Mouse (Mus musculus) heart, adult 18-20 months (tissue): ENCODE results near the gene Dusp9. TPM values are rescaled to one million over a fixed set of nuclear protein-coding genes. Genes with fewer than 3 reads are reported as not detected.

Experiments used
- DNase-seq, 2 experiments: peaks; one replicate each; pipeline ENCODE4 v3.0.0; 2021 to 2022; ENCODE audit warnings: mixed read lengths in 1 of 2
- long read RNA-seq, 2 experiments: library from polyadenylated mRNA; stranded (forward); transcript quantifications; one replicate each; pipeline ENCODE4 v2.0.0; 2021
- total RNA-seq, 2 experiments: library from RNA; stranded (reverse); gene quantifications; 2 replicates each; pipeline ENCODE4 v1.2.3; 2021

Dusp9 gene
- total RNA-seq = not detected
- long read RNA-seq, experiment 1 = 0 reads
- long read RNA-seq, experiment 2 = 0 reads

GRCm38 (mm10) chrX:73639255-73639675 is at the start of gene Dusp9:
TSS of gene Dusp9 (plus strand) at chrX:73639419.
- peak in 1 of 2 experiments; percentile 22 for DNase-seq

- peak; percentile 10 to 35 for DNase-seq
Observed at GRCm38 (mm10) chrX:73593212-73593611, 46.0 kb upstream of the Dusp9 start.

DNA sequence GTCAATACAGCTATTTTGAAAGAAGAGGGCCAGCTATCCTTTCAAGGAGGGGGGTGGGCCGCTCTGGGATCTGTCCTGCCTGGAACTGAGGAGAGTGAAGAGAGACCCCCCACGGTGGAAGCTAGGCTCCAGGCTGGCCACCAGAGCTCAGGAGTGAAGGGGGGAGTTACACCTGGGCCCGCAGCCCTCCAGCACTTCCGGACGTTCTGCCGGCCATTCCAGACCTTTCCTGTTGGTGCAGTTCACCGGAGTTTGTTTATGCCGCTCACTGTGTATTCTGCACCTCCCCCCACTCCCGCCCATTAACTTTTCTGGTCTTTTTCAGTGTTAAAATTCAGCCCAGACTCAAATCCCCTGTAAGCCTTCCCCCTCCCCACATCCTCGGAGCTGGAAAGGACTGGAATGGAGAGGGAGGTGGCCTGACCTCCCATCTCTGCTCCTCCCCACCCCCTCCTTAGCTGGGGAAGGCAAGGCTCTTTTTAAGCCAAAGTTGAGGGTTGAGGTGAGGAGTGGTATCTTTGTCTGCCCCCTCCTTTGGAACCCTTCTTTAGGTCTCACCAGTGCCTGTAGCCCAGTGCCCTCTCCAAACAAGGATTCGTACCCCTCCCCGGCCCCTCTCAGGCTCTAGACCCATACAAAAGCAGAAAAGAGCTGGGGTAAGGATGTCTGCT is 44.6 kb upstream of the Dusp9 start:
- no peak for DNase-seq

DNA sequence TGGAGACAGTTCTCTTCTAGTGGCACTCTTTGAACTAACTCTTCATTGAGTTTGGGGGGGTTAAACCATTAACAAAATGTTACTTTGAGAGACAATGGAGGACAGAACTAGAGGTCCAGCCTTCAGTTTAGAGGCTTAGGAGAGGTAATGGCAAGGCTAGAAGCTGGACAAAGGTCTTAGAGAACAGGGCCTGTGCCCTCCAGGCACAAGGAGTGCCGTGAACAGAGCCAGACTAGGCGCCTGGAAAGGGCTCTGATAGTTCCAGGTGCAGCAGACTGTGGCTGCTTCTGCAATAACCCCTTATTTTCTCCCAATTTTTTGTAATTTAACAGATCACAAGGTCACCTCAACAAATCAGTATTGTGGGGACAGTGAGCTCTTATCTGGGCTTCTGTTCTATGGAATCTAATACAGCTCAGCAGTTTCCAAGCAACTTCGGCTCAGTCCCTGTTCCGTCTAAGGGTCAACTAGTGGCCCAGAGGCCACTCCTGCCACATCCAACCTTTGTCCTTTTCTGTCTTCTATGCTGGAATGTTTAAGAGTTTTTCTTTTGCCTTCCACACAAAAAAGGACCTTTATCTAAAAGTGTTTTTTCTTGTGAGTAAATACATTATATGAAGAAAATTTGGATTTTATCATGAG is 43.8 kb upstream of the Dusp9 start:
- no peak for DNase-seq

DNA sequence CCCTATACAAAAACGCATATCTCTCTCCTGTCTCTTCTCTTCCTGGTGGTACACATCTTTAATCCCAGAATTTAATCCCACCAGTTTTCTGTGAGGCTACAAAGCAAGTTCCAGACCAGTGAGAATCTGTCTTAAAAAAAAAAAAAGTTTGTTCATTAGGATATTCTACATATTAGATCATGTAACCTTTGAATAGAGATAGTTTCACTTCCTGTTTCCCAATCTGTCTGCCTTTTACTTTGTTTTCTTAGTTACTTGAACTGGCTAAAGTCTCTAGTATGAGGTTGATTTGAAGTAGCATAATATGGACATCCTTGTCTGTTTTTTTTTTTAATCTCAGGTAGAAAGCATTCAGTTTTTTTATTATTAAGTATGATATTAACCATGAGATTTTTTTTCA is 37.8 kb upstream of the Dusp9 start:
- no peak for DNase-seq

- DNase-seq = no peak
Observed at GRCm38 (mm10) chrX:73613665-73614064, 25.6 kb upstream of the Dusp9 start.

DNA sequence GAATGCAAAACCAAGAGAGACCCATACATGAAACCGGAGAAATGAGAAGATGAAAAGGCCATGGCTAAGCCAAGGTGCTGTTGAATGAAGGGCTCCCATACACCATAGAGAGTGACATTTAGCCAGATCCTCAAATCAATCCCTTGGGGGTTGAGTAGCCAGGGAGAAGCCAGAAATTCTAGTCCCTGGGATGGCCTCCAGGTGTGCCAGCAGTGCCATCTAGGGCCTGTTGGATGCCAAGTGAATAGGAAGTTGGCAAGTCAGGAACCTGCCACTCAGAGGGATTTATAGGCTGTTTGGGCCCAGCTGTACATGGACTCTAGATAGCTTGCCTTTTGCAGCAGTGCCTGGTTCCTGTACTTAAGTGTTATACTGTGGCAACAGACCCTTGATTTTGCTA is 23.3 kb upstream of the Dusp9 start:
- no peak for DNase-seq

GRCm38 (mm10) chrX:73619401-73619800 is 19.8 kb upstream of the Dusp9 start:
- DNase-seq = no peak

GRCm38 (mm10) chrX:73619890-73620289 is 19.3 kb upstream of the Dusp9 start:
- DNase-seq = no peak

- no peak for DNase-seq
Observed at GRCm38 (mm10) chrX:73626981-73627380, 12.2 kb upstream of the Dusp9 start.

GRCm38 (mm10) chrX:73635425-73635824 is 3.8 kb upstream of the Dusp9 start:
- no peak for DNase-seq

GRCm38 (mm10) chrX:73637415-73637814 is 1.8 kb upstream of the Dusp9 start:
- no peak for DNase-seq

DNA sequence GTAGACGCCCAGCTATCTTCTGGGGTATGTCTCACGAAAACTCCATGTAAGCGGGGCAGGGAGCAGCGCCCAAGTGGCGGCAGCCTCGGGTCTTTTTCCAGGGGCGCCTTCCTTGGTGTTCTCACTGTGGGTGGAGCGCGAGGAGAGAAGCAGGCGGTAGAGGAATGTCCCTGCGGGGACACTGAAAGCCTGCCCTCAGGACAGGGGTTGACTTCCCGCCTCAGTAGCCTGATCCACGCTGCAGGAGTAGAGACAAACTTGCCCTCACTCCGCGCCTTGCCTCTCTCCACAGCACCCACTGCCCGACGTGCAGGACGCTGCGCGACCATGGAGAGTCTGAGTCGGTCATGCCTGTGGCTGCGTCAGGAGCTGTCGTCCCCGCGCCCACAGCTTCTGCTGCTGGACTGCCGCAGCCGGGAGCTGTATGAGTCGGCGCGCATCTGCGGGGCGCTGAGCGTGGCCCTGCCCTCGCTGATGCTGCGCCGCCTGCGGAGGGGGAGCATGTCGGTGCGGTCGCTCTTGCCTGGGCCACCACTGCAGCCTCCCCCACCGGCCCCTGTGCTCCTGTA is 766 bp downstream of the Dusp9 start:
- no peak for DNase-seq

DNA sequence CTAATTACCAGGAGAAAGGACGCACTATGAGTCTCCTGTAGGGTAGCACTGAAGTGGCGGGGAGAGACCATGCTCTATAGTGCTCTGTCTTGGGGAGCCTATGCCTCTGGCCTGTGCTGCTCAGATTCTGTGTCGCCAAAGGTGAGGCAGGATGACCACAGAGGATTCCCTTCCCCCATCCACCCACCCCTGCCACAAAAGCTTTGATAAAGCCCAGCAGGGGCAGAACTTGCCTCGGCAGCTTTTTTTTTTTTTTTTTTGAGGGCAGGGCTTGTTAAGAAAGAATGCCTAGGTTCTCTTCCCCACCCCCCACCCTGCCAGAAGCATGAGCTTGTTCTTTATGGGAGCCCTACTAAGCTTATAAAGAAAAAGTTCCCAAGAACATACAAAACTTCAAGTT is 5.9 kb downstream of the Dusp9 start:
- DNase-seq = no peak

- DNase-seq = no peak
Observed at GRCm38 (mm10) chrX:73650869-73651268, 11.7 kb downstream of the Dusp9 start.

- DNase-seq = no peak
Observed at GRCm38 (mm10) chrX:73653392-73653791, 14.2 kb downstream of the Dusp9 start.

DNA sequence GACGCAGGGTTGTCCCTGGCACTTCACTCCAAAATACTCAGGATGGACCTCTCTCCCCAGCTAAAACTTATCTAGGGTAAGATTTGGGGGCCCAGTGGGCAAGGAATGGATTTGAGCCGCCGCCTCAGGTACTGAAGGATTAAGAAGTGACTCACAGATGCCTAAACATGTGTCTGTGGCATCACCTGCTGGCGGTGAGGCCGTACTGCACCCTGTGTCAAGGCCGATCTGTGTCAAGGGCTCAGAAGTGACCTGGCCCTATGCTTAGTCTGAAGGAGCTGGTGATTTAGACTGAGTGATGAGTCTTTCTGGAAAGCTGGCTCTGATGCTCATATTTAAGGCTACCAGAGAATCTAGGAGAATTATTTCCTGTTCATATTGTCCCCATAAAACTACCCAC is 15.0 kb downstream of the Dusp9 start:
- DNase-seq = peak; percentile 61 to 63

- DNase-seq = no peak
Observed at GRCm38 (mm10) chrX:73655529-73655928, 16.3 kb downstream of the Dusp9 start.

DNA sequence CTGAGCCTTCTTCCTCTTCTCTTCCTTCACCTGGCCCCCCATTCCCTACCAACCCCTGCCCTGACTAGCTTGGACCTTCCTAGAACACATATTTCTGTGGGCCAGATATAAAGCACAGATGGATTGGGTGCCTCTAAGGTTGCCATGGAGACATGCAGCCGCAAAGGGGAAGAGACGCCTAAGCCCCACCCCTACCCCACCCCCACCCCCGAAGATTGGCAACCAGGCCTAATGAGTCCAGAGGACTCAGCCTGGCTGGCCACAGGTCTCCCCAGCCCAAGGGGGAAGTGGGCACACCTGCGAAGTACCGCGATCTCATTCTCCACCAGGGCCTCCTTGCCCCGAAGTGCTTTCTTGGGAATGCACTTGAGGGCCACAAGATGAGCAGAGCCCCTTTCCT is 19.2 kb downstream of the Dusp9 start:
- no peak for DNase-seq

DNA sequence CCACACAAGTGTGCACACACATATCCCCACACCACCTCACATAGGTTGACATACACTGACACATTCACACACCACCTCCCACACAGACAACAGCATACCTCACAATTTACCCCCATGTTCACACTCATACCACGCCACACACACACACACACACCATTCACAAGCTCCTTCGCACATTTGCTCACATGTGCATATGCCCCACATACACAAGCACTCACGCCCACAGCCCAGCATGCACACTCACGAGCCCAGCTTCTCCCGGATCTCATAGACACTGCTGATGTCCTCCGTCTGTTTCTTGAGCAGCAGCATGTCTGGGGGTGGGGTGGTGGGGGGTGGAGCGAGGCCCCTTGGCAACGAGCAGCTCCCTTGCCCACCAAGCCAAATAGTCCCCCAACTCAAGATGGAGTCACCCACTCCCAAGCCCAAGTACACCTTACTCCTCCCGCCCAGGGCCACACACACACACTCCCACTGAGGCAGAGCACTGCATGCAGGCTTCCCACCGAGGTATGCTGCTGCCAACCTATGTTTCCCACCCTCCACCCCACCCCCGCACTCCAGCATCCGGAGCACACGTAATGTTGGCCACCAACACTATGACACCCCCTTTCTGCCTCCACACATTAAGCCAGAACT is 19.8 kb downstream of the Dusp9 start:
- DNase-seq = no peak

DNA sequence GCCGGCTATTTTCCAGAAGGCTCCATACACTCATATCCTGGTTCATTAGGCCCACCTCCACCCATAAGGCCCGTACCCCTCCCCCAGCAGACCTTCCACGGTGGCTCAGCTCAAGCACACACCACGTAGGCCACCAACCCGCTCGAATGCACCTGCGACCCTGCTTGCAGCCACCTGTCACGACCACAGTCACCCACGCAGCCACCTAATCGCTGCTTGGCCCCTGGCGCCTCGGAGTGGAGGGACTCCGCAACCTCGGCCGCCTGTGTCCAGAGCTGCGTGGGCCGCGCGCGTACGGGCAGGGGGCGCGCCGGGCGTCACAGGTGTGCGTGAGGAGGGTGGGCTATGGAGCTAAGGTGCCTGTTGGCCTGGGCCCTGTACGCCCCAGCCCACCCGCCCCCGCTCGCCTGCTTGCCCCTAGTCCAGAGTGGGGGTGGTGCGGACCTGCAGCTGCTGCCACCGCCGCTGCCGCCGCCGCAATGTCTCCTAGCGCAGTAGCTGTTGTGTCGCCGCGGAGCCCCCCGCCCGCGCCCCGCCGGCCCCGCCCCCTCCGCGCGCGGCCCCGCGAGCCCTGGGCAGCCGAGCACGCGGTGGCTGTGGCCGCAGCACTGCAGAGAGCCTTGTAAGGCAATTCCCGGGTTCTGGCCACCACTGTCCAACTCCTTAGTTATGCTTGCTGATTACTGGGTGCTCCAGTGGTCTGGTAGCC is 20.5 kb downstream of the Dusp9 start, which contains the start of gene Pnck:
Gene Pnck, minus strand, starts transcription at position 543 of the 709 bp plus-strand sequence.
- no peak for DNase-seq

DNA sequence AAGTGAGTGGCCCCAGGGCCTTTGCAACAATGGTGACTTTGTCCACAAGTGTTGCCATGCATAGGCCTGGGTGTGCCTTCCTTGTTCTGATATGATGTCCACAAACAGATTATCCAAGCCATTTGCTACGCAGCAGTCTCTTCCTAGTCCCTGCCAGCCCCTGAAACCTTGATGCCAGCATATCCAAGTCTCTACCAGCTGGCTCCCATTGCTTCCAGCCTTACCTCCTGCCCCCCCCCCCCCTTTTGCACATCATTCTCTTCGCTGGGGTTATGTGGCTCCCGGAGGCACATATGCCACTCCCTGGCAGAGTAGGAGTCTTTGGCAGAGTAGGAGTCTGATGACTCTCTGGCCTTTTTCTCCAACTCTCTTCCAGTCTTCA is 21.1 kb downstream of the Dusp9 start:
- DNase-seq = no peak
